Mouse (Mus musculus) megakaryocyte, embryonic 14.5 days (primary cell): ENCODE data around the gene Sbk2. TPM values are rescaled to one million over a fixed set of nuclear protein-coding genes. Genes with fewer than 3 reads are reported as not detected.

ENCODE experiments used
- H3K27me3 ChIP-seq: replicated peaks from 2 replicates; pipeline ENCODE3; 2012; ENCODE audit warnings: inconsistent platforms
- H3K36me3 ChIP-seq: replicated peaks from 2 replicates; pipeline ENCODE3; 2012; ENCODE audit warnings: low read length, inconsistent platforms, mixed read lengths
- H3K4me1 ChIP-seq: 2 replicates; pipeline ENCODE4 v1.6.1; 2012; ENCODE audit warnings: inconsistent platforms
- H3K4me3 ChIP-seq: replicated peaks from 2 replicates; pipeline ENCODE3; 2012; ENCODE audit warnings: moderate library complexity, mild to moderate bottlenecking, inconsistent platforms
- H3K9me3 ChIP-seq: 2 replicates; pipeline ENCODE4 v1.6.1; 2012; ENCODE audit warnings: inconsistent platforms
- FLI1 ChIP-seq: IDR thresholded peaks from 2 replicates; pipeline ENCODE4 v1.6.1; 2012; ENCODE audit warnings: low read length, inconsistent platforms, mixed read lengths
- GATA1 ChIP-seq: IDR thresholded peaks from 3 replicates; pipeline ENCODE4 v1.6.1; 2012; ENCODE audit warnings: mixed read lengths, low read length, inconsistent platforms, borderline replicate concordance
- polyA plus RNA-seq: library from polyadenylated mRNA; stranded (reverse); fragments of >175 nt; gene quantifications from 2 replicates; pipeline ENCODE4 v1.2.3, GENCODE M21; 2012; ENCODE audit warnings: low replicate concordance; ENCODE audit not compliant: insufficient read depth

The Sbk2 gene
- polyA plus RNA-seq, 1 experiment, result 1.3 TPM

- peaks cover 24% of the 10 kb centered on the region for H3K27me3 ChIP-seq
- no peaks in the 10 kb centered on the region for H3K36me3 ChIP-seq
- H3K9me3 ChIP-seq, result peaks cover 8% of the 10 kb centered on the region
- TF ChIP-seq FLI1 (no peak), GATA1 (no peak)
- peaks cover 20% of the 10 kb centered on the region for H3K4me1 ChIP-seq
- H3K4me3 ChIP-seq, result no peak overlapping the region
Observed at GRCm38 (mm10) chr7:4937392-4937791, 26.8 kb downstream of the Sbk2 start.

- H3K27me3 ChIP-seq, result peaks cover 24% of the 10 kb centered on the region
- TF ChIP-seq GATA1, result no peak
- no peak for TF ChIP-seq FLI1
- no peak overlapping the region for H3K4me3 ChIP-seq
- peaks cover 8% of the 10 kb centered on the region for H3K9me3 ChIP-seq
- no peaks in the 10 kb centered on the region for H3K36me3 ChIP-seq
- H3K4me1 ChIP-seq, result peaks cover 20% of the 10 kb centered on the region
Observed at GRCm38 (mm10) chr7:4936832-4937231, 27.4 kb downstream of the Sbk2 start.

- Histone ChIP-seq H3K36me3 (no peaks in the 10 kb centered on the region), H3K4me1 (peaks cover 20% of the 10 kb centered on the region), H3K27me3 (peaks cover 28% of the 10 kb centered on the region), H3K9me3 (peaks cover 8% of the 10 kb centered on the region), H3K4me3 (no peak overlapping the region)
- TF ChIP-seq GATA1, result no peak
- TF ChIP-seq FLI1, result no peak
Observed at GRCm38 (mm10) chr7:4934160-4934914, 29.9 kb downstream of the Sbk2 start.

GRCm38 (mm10) chr7:4933103-4933502 is 31.1 kb downstream of the Sbk2 start:
- peaks cover 17% of the 10 kb centered on the region; the same call in 1 of the 2 replicates for H3K4me1 ChIP-seq
- peaks cover 8% of the 10 kb centered on the region for H3K9me3 ChIP-seq
- H3K36me3 ChIP-seq, result no peaks in the 10 kb centered on the region
- peaks cover 37% of the 10 kb centered on the region for H3K27me3 ChIP-seq
- H3K4me3 ChIP-seq, result no peak overlapping the region
- no peak for TF ChIP-seq GATA1
- no peak for TF ChIP-seq FLI1

GRCm38 (mm10) chr7:4928323-4928722 is 35.9 kb downstream of the Sbk2 start:
- no peak for TF ChIP-seq FLI1
- TF ChIP-seq GATA1, result no peak
- peaks cover 70% of the 10 kb centered on the region for H3K27me3 ChIP-seq
- H3K36me3 ChIP-seq, result no peaks in the 10 kb centered on the region
- no peak overlapping the region for H3K4me3 ChIP-seq
- no peaks in the 10 kb centered on the region for H3K9me3 ChIP-seq
- H3K4me1 ChIP-seq, result peaks cover 39% of the 10 kb centered on the region

- no peaks in the 10 kb centered on the region for H3K9me3 ChIP-seq
- peaks cover 73% of the 10 kb centered on the region for H3K27me3 ChIP-seq
- peaks cover 45% of the 10 kb centered on the region for H3K4me1 ChIP-seq
- no peak for TF ChIP-seq GATA1
- TF ChIP-seq FLI1, result no peak
- H3K36me3 ChIP-seq, result no peaks in the 10 kb centered on the region
- H3K4me3 ChIP-seq, result no peak overlapping the region
Observed at GRCm38 (mm10) chr7:4927711-4928110, 36.5 kb downstream of the Sbk2 start.

GRCm38 (mm10) chr7:4926849-4927248 is 37.4 kb downstream of the Sbk2 start:
- no peak overlapping the region for H3K4me3 ChIP-seq
- no peaks in the 10 kb centered on the region for H3K36me3 ChIP-seq
- TF ChIP-seq FLI1 (no peak), GATA1 (no peak)
- no peaks in the 10 kb centered on the region for H3K9me3 ChIP-seq
- peaks cover 52% of the 10 kb centered on the region for H3K4me1 ChIP-seq
- H3K27me3 ChIP-seq, result peaks cover 74% of the 10 kb centered on the region

- Histone ChIP-seq H3K27me3 (peaks cover 68% of the 10 kb centered on the region), H3K4me1 (peaks cover 63% of the 10 kb centered on the region), H3K36me3 (peaks cover 9% of the 10 kb centered on the region), H3K4me3 (peak within 1 kb of the TSS; percentile 42), H3K9me3 (no peaks in the 10 kb centered on the region)
- TF ChIP-seq GATA1, result no peak
- no peak for TF ChIP-seq FLI1
Observed at GRCm38 (mm10) chr7:4925441-4926381, 38.5 kb downstream of the Sbk2 start, which contains the start of gene Ssc5d. Gene Ssc5d, plus strand, starts transcription at chr7:4925785.

GRCm38 (mm10) chr7:4924891-4925301 is 39.3 kb downstream of the Sbk2 start:
- Histone ChIP-seq H3K27me3 (peaks cover 67% of the 10 kb centered on the region), H3K4me3 (no peak overlapping the region), H3K4me1 (peaks cover 70% of the 10 kb centered on the region), H3K9me3 (peaks cover 5% of the 10 kb centered on the region; the same call in 1 of the 2 replicates), H3K36me3 (peaks cover 18% of the 10 kb centered on the region)
- TF ChIP-seq GATA1 (no peak), FLI1 (no peak)

GRCm38 (mm10) chr7:4924483-4924882 is 39.7 kb downstream of the Sbk2 start:
- Histone ChIP-seq H3K4me1 (peaks cover 69% of the 10 kb centered on the region), H3K36me3 (peaks cover 22% of the 10 kb centered on the region), H3K9me3 (peaks cover 5% of the 10 kb centered on the region; the same call in 1 of the 2 replicates), H3K27me3 (peaks cover 64% of the 10 kb centered on the region), H3K4me3 (peak overlapping the region; percentile 86)
- TF ChIP-seq GATA1, result no peak
- no peak for TF ChIP-seq FLI1
